Mouse (Mus musculus): ENCODE measurements at regions not wholly inside any gene's neighbourhood (a gene's known extent, or its start where the extent isn't known, plus 50 kb on each side); places are given as distances from the start of the nearest gene placed in this dataset.

DNA sequence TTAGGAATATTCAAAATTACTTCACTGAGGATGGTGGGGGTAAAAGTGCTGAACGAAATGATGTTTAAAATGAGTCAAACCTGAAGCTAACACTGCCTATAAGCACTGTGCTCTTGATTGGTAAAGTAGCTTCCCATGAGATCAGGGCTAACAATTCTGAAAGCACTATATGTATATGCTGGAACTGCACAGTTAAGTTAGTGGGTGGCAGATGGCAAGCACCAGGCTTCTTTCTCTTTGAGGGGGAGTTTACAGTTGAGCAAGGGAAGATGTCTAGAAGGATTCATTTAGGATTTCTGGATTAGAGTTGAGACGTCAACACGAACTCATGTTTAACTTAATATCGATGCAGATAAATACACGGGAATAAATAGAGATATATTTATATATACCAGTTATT, 195.7 kb upstream of the Fn1 start:
- no peak for DNase-seq (ENCODE audit: low read depth in 1 of 2, low spot score in 2 of 2)

DNA sequence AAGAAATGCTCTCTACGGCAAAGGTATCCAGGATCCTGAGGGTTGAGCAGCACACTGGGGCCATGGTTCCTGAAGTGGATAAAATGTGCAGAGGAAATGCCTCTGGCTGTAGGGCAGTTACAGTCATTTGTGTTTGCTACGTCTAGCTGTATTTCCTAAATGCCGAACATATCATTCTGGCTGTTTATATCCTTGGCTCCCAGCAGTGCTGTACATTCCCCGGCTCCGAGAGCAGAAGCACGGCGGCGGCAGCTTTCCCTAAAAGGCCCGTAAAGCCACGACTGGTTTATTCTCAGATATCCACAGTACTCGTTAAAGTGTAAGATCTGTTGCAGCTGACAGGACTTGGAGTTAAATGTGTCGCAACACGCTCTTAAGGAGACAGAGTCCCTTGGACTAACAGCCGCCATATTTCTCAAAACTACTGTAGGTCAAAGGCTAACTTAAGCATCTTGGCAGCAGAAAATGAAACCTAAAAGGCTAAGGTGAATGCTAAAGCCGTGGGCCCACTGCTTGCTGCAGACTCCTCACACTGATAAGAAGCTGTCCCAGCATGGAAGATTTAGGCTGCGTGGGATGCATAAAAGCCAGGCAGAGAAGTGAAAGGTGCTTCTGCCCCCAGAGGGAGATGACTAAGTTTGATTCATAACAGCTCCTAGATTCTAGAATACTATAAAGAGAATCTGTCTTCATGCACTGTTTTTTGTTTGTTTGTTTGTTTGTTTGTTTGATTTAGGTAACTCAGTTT, 192.1 kb upstream of the Fn1 start:
- no peak for DNase-seq (ENCODE audit: low read depth in 1 of 2, low spot score in 2 of 2)

DNA sequence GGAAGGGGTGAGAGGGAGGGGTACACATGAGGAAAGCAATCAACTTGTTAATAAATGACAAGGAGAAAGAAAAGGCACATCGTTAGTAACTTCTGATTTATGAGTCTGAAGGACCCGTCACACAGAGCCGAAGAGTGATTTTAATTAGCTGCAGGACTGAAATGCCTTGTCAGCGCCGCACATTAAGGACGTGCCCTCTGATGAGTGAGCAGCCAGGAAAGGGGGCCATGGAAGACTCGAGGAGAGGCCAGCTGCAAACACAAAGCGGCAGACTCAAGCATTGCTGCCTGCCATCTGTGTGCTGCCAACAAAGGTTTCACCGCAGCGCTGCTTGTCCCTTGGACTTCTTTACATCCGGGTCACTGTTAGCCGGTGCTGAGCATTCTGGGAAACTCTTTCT, 184.8 kb upstream of the Fn1 start:
- DNase-seq (ENCODE audit: low read depth in 1 of 2, low spot score in 2 of 2): no peak

- no peak for DNase-seq (ENCODE audit: low read depth in 1 of 2, low spot score in 2 of 2)
These were observed 184.1 kb upstream of the Fn1 start for GRCm38 (mm10) chr1:71837039-71837648.

- no peak for DNase-seq (ENCODE audit: low read depth in 1 of 2, low spot score in 2 of 2)
These were observed 177.4 kb upstream of the Fn1 start for GRCm38 (mm10) chr1:71830379-71830778.

DNA sequence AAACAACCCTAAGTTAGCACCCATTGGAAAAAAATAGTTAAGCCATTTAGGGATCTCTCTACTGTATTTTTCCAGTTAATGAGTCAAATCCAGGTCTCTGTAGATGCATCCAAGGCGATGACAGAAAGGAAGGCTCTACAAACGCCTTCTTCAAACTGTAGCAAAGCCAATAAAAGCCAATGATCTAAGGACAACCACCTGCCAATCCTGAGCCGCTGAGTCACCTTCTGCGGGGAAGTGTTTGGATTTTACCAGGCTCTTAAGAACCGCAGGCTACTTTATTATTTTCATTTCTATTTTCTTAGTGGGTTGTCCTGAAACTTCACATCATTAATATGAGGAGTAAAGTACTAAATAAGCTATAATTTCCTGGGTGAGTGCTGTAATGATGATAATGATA, 171.4 kb upstream of the Fn1 start:
- DNase-seq (ENCODE audit: low read depth in 1 of 2, low spot score in 2 of 2): no peak

DNA sequence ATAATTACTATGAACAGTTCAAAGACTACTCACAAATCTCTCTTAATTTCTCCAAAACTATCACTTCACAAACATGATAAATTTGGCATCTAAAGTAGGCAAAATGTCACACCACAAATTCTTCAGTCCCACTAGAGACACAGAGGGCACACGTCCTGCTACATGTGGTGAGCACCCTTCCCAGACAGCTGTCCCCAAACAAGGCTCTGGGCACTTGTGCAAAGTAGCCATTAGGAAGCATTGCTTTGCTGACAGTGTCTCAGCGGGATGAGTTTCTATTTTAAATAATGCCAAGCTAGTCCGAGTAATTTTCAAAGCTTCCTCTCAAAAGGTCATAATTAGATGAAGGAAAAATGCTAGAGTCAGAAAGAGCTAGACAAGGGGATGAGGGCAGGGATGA, 169.1 kb upstream of the Fn1 start:
- DNase-seq (ENCODE audit: low read depth in 1 of 2, low spot score in 2 of 2): no peak

GRCm38 (mm10) chr1:71821099-71821498, 168.1 kb upstream of the Fn1 start:
- no peak for DNase-seq (ENCODE audit: low read depth in 1 of 2, low spot score in 2 of 2)

GRCm38 (mm10) chr1:71816306-71816705, 163.3 kb upstream of the Fn1 start:
- DNase-seq (ENCODE audit: low read depth in 1 of 2, low spot score in 2 of 2): no peak

DNA sequence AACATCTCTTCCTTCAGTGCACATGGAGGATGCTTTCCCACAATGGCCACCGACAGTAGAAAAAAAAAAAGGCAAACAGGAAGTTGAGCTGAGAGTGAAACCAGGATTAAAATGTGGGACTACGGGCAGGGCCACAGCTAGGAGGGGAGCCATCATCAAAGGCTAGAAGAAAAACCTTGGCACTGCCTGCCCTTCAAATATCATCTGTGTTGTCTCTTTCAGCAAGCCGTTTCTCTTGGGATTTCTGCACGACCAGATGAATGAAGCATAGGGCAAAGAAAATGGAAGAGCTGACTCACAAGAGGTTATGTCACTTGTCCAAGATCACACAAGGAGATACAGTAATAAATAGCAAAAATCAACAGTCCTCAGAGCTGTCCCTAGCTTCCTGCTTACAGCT, 161.1 kb upstream of the Fn1 start:
- no peak for DNase-seq (ENCODE audit: low read depth in 1 of 2, low spot score in 2 of 2)

DNA sequence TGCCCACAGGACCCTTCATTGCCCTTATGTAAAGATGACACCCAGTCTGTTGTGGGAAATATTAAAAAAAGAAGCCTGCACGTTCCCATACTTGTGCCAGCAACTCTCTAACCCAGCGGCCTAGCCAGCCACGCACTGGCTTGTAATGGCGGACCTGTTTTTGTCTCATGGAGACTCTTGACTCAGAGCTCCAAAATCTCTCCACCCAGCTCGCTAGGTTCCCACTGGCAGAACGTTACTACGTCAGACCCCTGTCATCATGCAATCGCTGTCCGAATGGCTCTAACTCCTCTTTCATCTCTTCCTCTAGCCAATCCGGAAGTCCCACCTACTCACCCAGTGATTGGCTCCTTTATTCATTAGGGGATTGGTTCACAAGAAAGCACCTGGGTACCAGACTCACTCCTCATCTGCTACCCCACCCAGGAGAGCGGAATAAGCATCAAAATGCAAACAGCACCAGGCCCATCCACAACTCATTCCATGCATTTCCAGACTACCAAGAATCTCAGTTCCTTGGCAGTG, 159.2 kb upstream of the Fn1 start:
- no peak for DNase-seq (ENCODE audit: low read depth in 1 of 2, low spot score in 2 of 2)

GRCm38 (mm10) chr1:71811196-71811788, 158.3 kb upstream of the Fn1 start:
- peak; percentile 9 to 22 for DNase-seq (ENCODE audit: low read depth in 1 of 2, low spot score in 2 of 2)

- DNase-seq (ENCODE audit: low read depth in 1 of 2, low spot score in 2 of 2): no peak
These were observed 155.0 kb upstream of the Fn1 start for GRCm38 (mm10) chr1:71808005-71808404.

DNA sequence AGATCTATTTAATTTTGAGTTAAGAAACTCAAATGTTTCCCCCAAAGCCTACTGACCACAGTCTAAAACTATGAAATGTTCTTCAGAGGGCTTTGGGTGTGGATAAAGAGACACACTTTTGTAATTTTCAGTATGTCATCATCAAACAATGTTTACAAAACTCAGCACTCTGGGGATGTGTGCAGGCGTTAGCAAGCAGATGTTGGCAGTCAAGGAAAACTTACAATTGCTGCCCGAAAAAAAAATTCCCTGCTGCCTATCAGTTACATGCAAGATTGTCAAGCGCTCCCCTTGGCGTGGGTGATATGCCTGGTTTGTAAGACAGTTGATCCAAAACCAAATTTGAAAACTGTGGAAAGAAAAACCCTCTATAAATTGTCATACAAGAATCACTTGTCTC, 154.6 kb upstream of the Fn1 start:
- DNase-seq (ENCODE audit: low read depth in 1 of 2, low spot score in 2 of 2): no peak

DNA sequence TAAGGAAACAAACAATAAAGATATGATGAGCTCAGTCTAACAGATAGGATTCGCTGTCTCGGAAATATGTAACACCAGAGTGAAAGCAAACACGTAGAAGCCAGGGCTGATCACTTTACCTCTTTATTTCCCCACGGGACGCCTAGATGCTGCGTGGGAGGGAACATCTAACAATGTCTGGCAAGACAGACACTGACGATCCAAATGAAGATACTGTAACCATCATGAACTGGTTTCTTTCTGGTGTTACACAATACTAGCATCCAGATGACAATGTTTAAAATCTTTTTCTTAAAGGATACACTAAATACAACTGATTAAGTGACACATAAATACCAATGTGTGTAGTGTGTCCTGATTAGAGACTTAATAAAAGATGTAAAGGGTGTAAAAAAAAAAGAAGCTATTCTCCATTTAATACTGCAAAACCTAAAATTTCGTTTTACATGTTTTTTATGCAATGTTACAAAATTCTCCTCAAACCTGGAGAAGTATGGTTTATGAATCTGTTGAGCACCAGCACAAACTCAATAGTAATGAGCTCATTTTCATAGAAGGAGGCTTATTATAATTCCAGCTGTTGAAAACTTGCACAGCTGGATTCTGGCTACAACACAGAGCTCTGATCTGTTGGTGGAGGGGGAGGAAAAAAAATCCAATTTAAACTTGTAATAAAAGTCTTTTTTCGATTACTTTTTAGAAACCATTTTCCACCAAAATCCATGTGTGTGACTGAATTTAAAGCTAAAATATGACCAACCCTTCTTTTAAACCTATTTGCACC, 148.5 kb upstream of the Fn1 start:
- DNase-seq (ENCODE audit: low read depth in 1 of 2, low spot score in 2 of 2): no peak

- DNase-seq (ENCODE audit: low read depth in 1 of 2, low spot score in 2 of 2): no peak
These were observed 147.6 kb upstream of the Fn1 start for GRCm38 (mm10) chr1:71800581-71800980.

- no peak for DNase-seq (ENCODE audit: low read depth in 1 of 2, low spot score in 2 of 2)
These were observed 145.6 kb upstream of the Fn1 start for GRCm38 (mm10) chr1:71798636-71799035.

- no peak for DNase-seq (ENCODE audit: low read depth in 1 of 2, low spot score in 2 of 2)
These were observed 135.4 kb upstream of the Fn1 start for GRCm38 (mm10) chr1:71788408-71788807.

DNA sequence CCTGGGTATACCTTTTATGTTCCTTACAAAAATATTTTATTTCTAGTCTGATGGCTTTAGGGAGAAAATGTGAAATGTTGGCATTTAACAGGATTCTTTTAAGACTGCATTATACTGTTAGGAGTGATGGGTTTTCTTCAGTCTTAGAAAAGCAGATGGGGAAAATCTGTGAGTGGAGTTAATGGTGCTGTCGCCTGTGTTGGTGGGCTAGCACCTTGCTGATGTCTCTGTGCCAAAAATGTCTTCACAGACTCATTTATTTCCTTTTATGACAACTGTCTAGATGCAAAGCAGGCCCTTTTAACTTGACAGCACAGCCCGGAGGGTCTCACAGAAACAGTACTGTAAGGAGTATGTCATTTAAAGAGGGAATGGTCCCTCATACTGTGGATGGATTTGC, 131.9 kb upstream of the Fn1 start:
- no peak for DNase-seq (ENCODE audit: low read depth in 1 of 2, low spot score in 2 of 2)

DNA sequence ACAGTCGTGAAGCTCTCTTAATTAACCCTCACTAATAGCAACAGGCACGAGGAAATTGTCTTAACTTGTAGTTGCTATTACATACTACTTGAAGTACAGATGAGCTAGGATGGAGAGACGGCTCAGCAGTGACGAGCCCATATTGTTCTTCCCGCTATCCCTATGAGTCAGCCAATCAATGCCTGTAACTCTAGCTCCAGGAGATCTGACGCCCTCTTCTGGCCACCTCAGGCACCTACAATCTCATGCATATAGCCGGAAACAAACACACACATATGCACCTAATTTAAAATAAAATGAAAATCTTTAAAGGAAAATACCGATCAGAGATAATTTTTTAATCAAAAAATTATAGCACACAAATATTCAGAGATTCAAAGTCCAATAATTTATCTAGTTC, 125.3 kb upstream of the Fn1 start:
- no peak for DNase-seq (ENCODE audit: low read depth in 1 of 2, low spot score in 2 of 2)

DNA sequence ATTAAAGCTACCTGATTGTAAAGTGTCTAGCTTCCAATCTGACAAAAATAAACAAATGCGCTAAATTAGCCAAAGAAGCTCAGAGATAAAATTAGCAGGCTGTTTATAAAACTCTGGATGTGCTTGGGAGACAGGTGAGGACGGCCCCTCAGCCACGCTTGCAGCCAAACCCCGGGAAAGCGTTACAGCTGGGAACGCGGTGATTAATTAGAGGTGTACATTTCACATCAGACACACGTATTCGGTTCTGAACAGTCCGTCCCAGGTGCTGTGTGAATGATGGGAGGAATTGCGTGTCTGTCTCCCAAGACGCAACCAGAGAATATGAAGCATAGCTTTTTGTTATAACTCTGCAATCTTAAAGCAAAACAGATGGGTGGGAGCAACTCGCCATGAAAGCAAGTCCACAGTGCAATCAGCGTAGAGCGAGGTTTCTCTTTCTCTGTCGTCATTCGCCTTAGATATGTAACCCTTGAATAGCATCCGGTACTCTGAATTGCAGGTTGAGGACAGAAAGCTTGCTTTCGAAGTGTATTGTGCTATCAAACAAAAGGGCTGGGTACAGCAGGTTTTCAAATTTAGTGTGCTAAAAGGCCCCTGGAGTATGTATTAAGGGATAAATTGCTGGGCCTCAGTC, 123.0 kb upstream of the Fn1 start:
- DNase-seq (ENCODE audit: low read depth in 1 of 2, low spot score in 2 of 2): no peak
